Mouse (Mus musculus): ENCODE measurements around the gene Gm5941. TPM values are rescaled to one million over a fixed set of nuclear protein-coding genes. Genes with fewer than 3 reads are reported as not detected.
"Not testable (repeated sequence)": the region's sequence is repeated elsewhere in the genome, so short reads cannot be mapped to it uniquely, and the experiment has no call there.

Gm5941 gene
- total RNA-seq (2014; rRNA removed) (not detected in 2 replicates), polyA plus RNA-seq (2012; rRNA removed) (not detected in 2 replicates)

DNA sequence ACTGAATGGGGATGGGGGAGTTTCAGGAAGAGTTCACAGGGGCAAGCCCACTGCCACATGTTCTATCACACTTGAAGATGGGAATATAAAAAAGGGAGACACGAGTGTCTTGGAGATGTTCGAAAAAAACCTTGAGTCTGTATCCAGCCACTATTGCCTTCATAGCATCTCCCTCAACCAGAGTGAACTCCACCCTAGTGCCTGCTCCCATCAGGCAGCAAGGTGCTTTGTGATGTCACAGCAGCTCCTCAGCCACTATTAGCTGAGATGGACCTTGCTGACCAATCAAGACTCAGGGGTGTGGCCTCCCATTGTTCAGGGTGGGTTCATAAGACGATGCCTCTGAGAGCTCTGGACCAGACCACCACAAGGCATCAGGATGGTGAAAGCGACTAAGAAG lies at the start of gene Gm5941:
Gene Gm5941 (plus strand): TSS at position 301 of the 400 bp plus-strand sequence.
- not testable (repeated sequence) for H3K27me3 ChIP-seq (ENCODE audit: control insufficient read depth, insufficient read depth, low read length); H3K4me1 ChIP-seq (ENCODE audit: control insufficient read depth, insufficient read depth, low read length); H3K4me3 ChIP-seq (ENCODE audit: insufficient read depth, low read depth, low read length); H3K79me2 ChIP-seq (ENCODE audit: control insufficient read depth, insufficient read depth, low read length); H3K27ac ChIP-seq (replicated peaks; ENCODE audit: insufficient read depth, low read depth, low read length); H3K36me3 ChIP-seq (ENCODE audit: control insufficient read depth, insufficient read depth, low read length); H3K9ac ChIP-seq (ENCODE audit: low read depth, low read length); DNase-seq (ENCODE audit: extremely low read depth, low read depth, low spot score)
- WGBS = 86% methylated on average over 4 of the region's 4 CpGs

DNA sequence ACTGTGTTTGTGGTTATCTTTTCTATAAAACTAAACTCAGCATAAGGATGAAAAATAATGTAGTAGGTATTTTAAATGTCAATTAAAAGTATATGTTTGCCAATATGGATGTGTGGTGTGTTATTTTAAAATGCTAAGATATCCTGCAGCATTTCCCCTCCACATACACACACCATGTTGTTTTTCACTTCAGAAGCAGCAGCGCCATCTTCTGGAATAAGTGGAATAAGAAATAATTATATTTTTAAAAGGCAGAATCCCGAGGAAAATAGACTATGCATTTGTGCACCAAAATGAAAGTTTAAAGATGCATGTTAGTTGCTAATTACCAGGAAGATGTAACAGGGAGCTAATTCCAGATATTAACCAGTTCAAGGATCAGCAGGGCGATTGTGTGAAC lies 29.3 kb upstream of the Gm5941 start:
- 22% methylated on average over 3 of the region's 3 CpGs for WGBS
- no peak for TF ChIP-seq POLR2A (IDR thresholded peaks at IDR 0.05; ENCODE audit: extremely low read depth, insufficient read depth, low read length)
- H3K4me3 ChIP-seq (ENCODE audit: insufficient read depth, low read depth, low read length) = no peak overlapping the region
- no peak overlapping the region for H3K9ac ChIP-seq (ENCODE audit: low read depth, low read length)
- DNase-seq (ENCODE audit: extremely low read depth, low read depth, low spot score) = no peak
- H3K79me2 ChIP-seq (ENCODE audit: control insufficient read depth, insufficient read depth, low read length) = no peaks in the 10 kb centered on the region
- H3K36me3 ChIP-seq (ENCODE audit: control insufficient read depth, insufficient read depth, low read length) = no peaks in the 10 kb centered on the region
- no peaks in the 10 kb centered on the region for H3K4me1 ChIP-seq (ENCODE audit: control insufficient read depth, insufficient read depth, low read length)
- H3K27ac ChIP-seq (replicated peaks; ENCODE audit: insufficient read depth, low read depth, low read length) = no peak overlapping the region
- H3K27me3 ChIP-seq (ENCODE audit: control insufficient read depth, insufficient read depth, low read length) = no peaks in the 10 kb centered on the region

DNA sequence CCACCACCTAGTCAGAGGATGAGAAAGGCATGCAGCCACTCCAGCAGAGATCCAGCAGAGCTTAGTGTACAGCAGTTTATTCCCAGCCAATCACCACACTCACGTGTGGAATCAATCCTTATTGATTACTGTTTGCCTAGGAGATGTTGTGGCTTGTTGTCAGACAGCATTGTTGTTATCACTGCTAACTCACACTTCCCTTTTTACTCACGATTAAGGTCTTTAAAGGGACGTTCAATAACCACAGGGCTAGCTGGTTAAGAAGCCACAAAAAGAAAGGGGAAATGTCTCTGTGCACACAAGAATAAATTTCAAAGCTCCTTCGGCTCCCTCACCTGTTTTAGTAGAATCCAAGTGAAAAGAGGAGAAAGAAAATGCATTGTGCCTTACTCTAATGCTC lies 25.0 kb upstream of the Gm5941 start:
- Histone ChIP-seq H3K9ac (ENCODE audit: low read depth, low read length) (no peak overlapping the region), H3K4me3 (ENCODE audit: insufficient read depth, low read depth, low read length) (no peak overlapping the region), H3K27me3 (ENCODE audit: control insufficient read depth, insufficient read depth, low read length) (no peaks in the 10 kb centered on the region), H3K79me2 (ENCODE audit: control insufficient read depth, insufficient read depth, low read length) (no peaks in the 10 kb centered on the region), H3K36me3 (ENCODE audit: control insufficient read depth, insufficient read depth, low read length) (no peaks in the 10 kb centered on the region), H3K4me1 (ENCODE audit: control insufficient read depth, insufficient read depth, low read length) (no peaks in the 10 kb centered on the region), H3K27ac (replicated peaks; ENCODE audit: insufficient read depth, low read depth, low read length) (no peak overlapping the region)
- no peak for DNase-seq (ENCODE audit: extremely low read depth, low read depth, low spot score)
- WGBS = 45% methylated on average over 4 of the region's 4 CpGs
- TF ChIP-seq CTCF (IDR thresholded peaks at IDR 0.05; ENCODE audit: low read depth, low read length) (no peak), POLR2A (IDR thresholded peaks at IDR 0.05; ENCODE audit: extremely low read depth, insufficient read depth, low read length) (no peak)

DNA sequence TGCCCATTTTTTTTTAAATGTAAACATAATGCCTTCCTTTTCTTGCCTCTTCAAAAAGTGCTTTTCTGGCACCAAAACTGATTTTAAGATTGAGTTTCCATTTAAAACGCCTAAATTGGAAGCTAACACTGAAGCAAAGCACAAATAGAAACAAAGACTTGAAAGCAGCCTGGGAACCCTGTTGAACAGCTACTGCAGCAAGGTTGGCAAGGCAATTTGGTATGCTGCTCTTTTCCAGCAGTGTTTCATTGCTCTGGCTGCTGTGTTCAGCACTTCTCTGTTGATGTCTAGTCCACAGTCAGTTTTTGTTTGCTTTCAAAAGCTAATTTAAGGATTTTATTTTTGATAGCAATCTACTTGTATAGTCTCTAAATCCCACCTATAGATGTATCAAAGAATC lies 8.5 kb downstream of the Gm5941 start:
- DNase-seq (ENCODE audit: extremely low read depth, low read depth, low spot score) = no peak
- no peak for TF ChIP-seq CTCF (IDR thresholded peaks at IDR 0.05; ENCODE audit: low read depth, low read length)
- no peak for TF ChIP-seq POLR2A (IDR thresholded peaks at IDR 0.05; ENCODE audit: extremely low read depth, insufficient read depth, low read length)
- H3K4me3 ChIP-seq (ENCODE audit: insufficient read depth, low read depth, low read length) = no peak overlapping the region
- H3K9ac ChIP-seq (ENCODE audit: low read depth, low read length) = no peak overlapping the region
- no peaks in the 10 kb centered on the region for H3K79me2 ChIP-seq (ENCODE audit: control insufficient read depth, insufficient read depth, low read length)
- H3K4me1 ChIP-seq (ENCODE audit: control insufficient read depth, insufficient read depth, low read length) = no peaks in the 10 kb centered on the region
- H3K36me3 ChIP-seq (ENCODE audit: control insufficient read depth, insufficient read depth, low read length) = no peaks in the 10 kb centered on the region
- no peaks in the 10 kb centered on the region for H3K27me3 ChIP-seq (ENCODE audit: control insufficient read depth, insufficient read depth, low read length)
- H3K27ac ChIP-seq (replicated peaks; ENCODE audit: insufficient read depth, low read depth, low read length) = no peak overlapping the region
- 43% methylated on average over 1 of the region's 1 CpGs for WGBS

DNA sequence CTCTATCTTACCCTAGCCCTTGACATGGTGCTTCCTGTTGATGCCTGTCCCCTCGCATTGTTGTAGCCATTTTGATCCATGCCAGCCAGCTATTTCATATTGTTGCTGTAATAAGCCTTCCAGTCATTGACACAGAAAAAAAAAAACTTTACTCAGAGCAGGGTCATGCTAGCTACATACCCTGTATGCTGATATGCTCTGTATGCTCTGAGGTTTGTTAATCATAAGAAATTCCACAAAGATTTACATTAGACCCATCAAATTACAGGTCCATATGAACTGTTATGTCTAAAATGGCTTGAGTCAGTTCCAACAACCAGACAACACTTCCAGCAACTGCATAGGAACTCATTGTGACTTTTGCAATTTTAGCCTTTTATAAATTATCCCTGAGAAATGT lies 38.1 kb downstream of the Gm5941 start:
- H3K79me2 ChIP-seq (ENCODE audit: control insufficient read depth, insufficient read depth, low read length) = no peaks in the 10 kb centered on the region
- TF ChIP-seq CTCF (IDR thresholded peaks at IDR 0.05; ENCODE audit: low read depth, low read length) = no peak
- no peak for TF ChIP-seq POLR2A (IDR thresholded peaks at IDR 0.05; ENCODE audit: extremely low read depth, insufficient read depth, low read length)
- H3K27ac ChIP-seq (replicated peaks; ENCODE audit: insufficient read depth, low read depth, low read length) = no peak overlapping the region
- no peak overlapping the region for H3K4me3 ChIP-seq (ENCODE audit: insufficient read depth, low read depth, low read length)
- no peak for DNase-seq (ENCODE audit: extremely low read depth, low read depth, low spot score)
- no peaks in the 10 kb centered on the region for H3K4me1 ChIP-seq (ENCODE audit: control insufficient read depth, insufficient read depth, low read length)
- H3K9ac ChIP-seq (ENCODE audit: low read depth, low read length) = no peak overlapping the region
- 78% methylated on average over 1 of the region's 1 CpGs for WGBS
- no peaks in the 10 kb centered on the region for H3K36me3 ChIP-seq (ENCODE audit: control insufficient read depth, insufficient read depth, low read length)
- no peaks in the 10 kb centered on the region for H3K27me3 ChIP-seq (ENCODE audit: control insufficient read depth, insufficient read depth, low read length)

Other genes with a start within 250 kb of the Gm5941 start
- not detected in 2 replicates for gene Mageb18, start 109.6 kb downstream of the Gm5941 start, total RNA-seq (2014; rRNA removed)
- not detected in 2 replicates for gene Mageb18, start 109.6 kb downstream of the Gm5941 start, polyA plus RNA-seq (2012; rRNA removed)

Data from liver, adult 2 months (tissue).